Mouse (Mus musculus) brain, embryonic 14.5 days (tissue): ENCODE measurements at regions not wholly inside any gene's neighbourhood (a gene's known extent, or its start where the extent isn't known, plus 50 kb on each side); places are given as distances from the start of the nearest gene placed in this dataset.

Experiments
- DNase-seq: peaks from one replicate; pipeline ENCODE4 v3.0.0-alpha.2; 2011; ENCODE audit warnings: low read depth
- CTCF ChIP-seq: fragments of 200-500 bp; IDR thresholded peaks from 2 replicates; pipeline ENCODE4 v1.5.1; 2012; ENCODE audit warnings: inconsistent platforms, mild to moderate bottlenecking, moderate library complexity, borderline replicate concordance; ENCODE audit not compliant: insufficient read depth, insufficient read length; ENCODE audit errors: extremely low read depth
- POLR2A ChIP-seq: fragments of 200-500 bp; IDR thresholded peaks from 2 replicates; pipeline ENCODE4 v1.6.1; 2012; ENCODE audit warnings: mild to moderate bottlenecking, inconsistent platforms, borderline replicate concordance; ENCODE audit not compliant: poor library complexity, insufficient read depth, insufficient read length, severe bottlenecking; ENCODE audit errors: extremely low read depth

DNA sequence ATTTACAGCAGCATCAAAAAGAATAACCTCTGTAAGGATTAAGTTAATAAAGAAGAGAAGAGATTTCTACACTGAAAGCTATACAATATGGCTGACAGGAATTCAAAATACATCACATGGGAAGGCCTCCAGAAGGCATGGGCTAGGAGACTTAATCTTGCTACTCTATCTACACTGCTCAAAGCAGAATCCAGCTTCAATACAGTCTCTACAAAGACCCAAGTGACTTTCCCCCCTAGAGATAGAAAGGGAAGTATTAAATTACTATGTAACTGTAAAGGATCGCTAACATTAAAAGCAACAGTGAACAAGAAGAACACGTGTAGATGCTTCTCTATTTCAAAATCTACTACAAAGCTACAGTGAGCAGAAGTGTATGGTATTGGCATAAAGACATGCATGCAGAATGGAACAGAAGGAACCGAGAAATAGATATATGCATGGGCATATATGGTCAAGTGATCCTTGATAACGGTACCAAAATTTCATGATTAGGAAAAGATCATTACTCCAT is 137.9 kb upstream of the Usp9x start:
- DNase-seq = no peak
- TF ChIP-seq POLR2A (no peak), CTCF (no peak)

- no peak for DNase-seq
- TF ChIP-seq POLR2A (no peak), CTCF (no peak)
These were observed 141.1 kb upstream of the Usp9x start for GRCm38 (mm10) chrX:12930242-12930641.

DNA sequence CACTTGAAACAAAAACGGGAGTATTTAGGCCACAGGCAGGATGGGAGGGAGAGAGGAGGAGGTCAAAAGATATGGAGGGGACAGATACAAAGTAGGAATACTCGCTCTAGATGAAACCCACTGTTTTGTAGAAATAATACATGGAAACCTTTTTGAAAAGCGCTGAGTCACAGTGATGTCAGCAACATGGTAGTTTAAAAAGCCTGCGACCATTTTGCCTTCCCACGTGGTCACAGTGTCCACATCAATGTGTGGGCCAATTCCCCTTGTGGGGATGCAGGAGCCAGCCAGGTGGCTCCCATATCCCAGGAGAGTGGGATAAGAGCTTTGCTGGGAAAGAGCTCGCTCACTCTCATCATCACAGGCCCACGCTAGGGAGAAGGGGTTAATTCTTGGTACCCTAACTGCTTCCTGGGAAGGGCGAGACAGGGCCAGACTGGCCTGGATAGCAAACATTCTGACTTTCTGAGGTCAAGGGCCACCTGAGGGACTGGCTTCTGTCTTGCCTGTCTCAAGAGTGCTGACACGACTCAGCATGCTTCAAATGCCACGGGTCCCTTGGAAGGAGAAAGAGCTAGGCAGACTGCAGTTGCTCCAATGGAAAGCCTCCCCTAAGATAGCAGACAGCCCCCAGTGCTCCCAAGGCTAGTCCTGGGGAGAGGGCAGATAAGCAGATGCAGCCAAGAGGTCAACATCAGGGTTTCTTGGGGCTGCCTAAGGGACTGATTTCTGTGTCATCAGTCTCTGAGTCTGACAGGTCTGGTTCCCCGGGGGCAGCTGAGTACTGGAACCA is 143.3 kb upstream of the Usp9x start:
- DNase-seq = no peak
- TF ChIP-seq POLR2A = no peak
- TF ChIP-seq CTCF = no peak

DNA sequence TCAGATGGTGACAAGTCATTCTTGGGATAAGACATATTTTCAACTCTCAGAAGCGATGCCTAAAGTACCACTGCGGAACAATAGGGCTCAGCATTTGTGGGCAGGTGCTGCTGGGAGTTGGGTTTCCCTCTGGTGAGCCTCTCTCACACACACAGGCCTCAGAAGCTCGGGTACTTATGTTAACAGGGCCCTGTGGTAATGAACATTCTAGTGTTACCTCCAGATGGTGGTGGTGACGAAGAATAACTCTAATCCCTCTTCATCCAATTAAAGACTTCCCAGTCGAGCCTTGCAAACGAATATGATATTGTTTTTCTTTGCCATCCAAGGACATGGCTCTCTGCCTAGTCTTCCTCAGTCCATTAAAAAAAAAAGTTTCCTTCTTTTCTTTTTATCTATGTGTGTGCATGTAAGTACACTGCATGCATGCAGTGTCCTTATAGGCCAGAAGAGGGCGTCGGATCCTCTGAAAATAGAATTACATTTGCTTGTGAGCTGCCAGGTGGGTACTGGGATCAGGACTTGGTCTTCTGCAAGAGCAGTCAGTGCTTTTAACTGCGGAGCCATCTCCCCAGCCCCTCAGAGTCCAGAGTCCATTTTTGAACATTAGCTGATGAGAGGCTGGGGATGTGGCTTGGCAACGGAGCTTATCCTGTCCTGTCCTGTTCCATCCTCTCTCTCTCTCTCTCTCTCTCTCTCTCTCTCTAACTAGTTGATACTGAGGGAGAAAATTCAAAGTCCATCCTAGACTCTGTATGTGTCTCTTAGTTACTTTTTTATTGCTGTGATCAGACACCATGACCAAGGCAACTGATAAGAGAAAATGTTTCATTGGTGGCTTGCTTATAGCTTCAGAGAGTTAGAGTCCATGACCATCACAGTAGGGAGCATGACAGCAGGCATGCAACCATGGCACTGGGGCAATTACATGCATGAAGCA is 146.3 kb upstream of the Usp9x start:
- DNase-seq = peak; percentile 14

GRCm38 (mm10) chrX:12919576-12919975 is 151.7 kb upstream of the Usp9x start:
- TF ChIP-seq CTCF = 0 out of 2 replicates have a peak, but pooled peaks have one; percentile 10
- TF ChIP-seq POLR2A = no peak
- no peak for DNase-seq

More for the DNA sequence above, 146.3 kb upstream of the Usp9x start:
- no peak for TF ChIP-seq POLR2A
- no peak for TF ChIP-seq CTCF

DNA sequence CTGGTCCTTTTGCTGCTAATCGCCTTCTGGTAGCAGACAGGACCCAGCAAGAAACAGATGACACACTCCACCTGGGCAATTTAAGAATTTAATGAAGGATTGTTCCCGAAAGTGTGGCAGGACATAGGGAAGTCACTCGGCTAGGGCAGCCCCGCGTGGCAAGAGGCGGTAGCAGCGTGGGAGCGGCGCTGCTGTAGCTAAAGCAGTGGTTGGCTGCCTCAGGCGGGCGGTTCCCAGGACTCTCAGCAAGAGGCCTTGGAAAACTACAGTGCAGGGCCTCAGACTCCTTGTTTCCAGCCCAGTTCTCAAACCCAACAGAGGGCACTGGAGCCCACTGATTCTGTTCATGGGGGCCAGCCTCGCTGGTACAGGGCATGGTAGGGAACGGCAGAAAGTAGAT is 154.2 kb upstream of the Usp9x start:
- TF ChIP-seq CTCF = 0 out of 2 replicates have a peak, but pooled peaks have one; percentile 9
- no peak for TF ChIP-seq POLR2A
- peak; percentile 52 for DNase-seq

- DNase-seq = peak; percentile 26
- no peak for TF ChIP-seq POLR2A
- no peak for TF ChIP-seq CTCF
These were observed 154.6 kb upstream of the Usp9x start for GRCm38 (mm10) chrX:12916684-12917083.

DNA sequence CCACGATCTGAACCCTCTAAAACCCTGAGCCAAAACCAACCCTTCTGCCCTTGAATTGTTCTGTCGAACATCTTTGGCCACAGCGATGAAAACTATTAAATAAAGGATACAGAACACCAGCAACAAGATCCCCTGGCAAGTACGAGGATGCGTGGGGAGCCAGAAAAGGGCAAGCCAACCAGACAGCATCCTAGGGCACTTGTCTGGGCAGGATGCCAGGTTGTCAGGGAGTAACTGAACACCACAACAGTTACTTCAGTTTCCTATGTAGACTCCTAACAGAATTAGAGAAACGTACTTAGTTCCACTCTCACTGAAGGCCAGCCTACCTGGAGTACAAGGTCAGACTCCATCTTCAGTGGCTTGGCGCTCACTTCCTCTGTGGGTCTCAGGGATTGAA is 138.4 kb upstream of the Med14 start:
- no peak for TF ChIP-seq POLR2A
- no peak for TF ChIP-seq CTCF
- no peak for DNase-seq

DNA sequence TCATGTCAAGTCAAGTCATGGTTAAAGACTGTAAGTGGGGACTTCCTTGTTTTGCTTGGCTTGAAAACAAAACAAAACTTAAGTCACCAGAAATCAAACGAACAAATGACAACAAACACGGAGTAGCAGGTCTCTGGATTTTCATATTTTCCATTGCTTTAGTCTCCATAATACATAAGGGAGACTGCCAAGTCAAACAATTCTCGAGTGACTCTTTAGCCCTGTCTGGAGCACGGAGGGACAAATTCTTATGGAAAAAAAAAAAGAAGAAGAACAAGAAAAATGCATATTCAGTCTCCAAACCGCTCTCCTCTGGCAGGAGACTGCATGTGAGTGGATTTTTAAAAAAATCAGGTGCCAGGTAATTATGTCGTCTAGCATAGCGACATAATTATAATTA is 129.6 kb upstream of the Med14 start:
- no peak for TF ChIP-seq CTCF

GRCm38 (mm10) chrX:12889482-12889808 is 127.6 kb upstream of the Med14 start:
- TF ChIP-seq CTCF = no peak
- TF ChIP-seq POLR2A = no peak
- DNase-seq = peak; percentile 59

More for the DNA sequence above, 129.6 kb upstream of the Med14 start:
- DNase-seq = no peak

GRCm38 (mm10) chrX:12888708-12889481 is 127.0 kb upstream of the Med14 start:
- DNase-seq = peak; percentile 48
- TF ChIP-seq POLR2A = no peak
- no peak for TF ChIP-seq CTCF

GRCm38 (mm10) chrX:12888010-12888707 is 126.3 kb upstream of the Med14 start:
- DNase-seq = peak; percentile 71
- TF ChIP-seq POLR2A (no peak), CTCF (no peak)
